Mouse (Mus musculus) lung, postnatal 25 days (tissue): ENCODE results near the gene Olfr522.
"Not testable (repeated sequence)": the region's sequence is repeated elsewhere in the genome, so short reads cannot be mapped to it uniquely, and the experiment has no call there.

Experiments
- DNase-seq: peaks from one replicate; pipeline ENCODE4 v3.0.0; 2022; ENCODE audit warnings: low spot score

Olfr522 gene

DNA sequence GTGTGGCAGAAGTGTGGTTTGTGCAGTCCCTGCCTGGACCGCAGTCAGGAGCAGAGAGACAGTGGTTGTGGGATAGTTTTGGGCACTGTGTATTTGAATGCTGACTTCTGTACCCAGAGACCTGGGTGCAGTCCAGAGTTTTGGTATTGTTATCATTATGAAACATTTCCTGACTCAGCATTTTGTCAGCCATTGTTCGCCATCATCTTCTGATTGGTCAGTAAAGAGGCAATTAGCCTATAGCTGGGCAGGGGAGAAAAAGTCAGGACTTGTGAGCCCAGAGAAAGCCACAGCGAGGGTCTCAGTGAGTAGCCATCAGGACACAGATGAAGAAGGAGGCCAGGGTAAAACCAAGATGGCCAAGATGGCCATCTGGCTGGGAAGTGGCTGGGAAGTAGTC is 4.2 kb downstream of the Olfr522 start:
- no peak for DNase-seq

GRCm38 (mm10) chr7:140154218-140154927 is 10.2 kb downstream of the Olfr522 start, which contains the start of gene Sprn:
Sprn (minus strand) TSS chr7:140154877.
- no peak for DNase-seq

DNA sequence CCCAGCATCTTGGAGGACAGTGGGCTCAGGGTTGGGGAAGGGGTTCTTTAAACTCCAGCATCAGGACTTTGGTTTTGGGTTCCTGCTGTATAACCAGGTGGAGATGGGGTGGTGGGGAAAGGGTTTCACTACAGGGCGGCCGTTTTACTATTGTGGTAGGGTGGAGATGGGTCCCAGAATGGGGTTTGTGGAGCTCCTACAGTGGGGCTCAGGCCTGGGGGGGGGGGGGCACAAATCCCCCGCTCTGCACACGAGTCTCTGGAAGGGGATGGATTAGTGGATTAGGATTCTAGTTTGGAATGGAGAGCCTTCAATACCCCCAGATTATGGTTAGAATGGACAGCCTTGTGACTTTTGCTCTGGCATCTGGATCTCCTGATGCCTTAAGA is 10.7 kb downstream of the Olfr522 start:
- DNase-seq, result no peak

DNA sequence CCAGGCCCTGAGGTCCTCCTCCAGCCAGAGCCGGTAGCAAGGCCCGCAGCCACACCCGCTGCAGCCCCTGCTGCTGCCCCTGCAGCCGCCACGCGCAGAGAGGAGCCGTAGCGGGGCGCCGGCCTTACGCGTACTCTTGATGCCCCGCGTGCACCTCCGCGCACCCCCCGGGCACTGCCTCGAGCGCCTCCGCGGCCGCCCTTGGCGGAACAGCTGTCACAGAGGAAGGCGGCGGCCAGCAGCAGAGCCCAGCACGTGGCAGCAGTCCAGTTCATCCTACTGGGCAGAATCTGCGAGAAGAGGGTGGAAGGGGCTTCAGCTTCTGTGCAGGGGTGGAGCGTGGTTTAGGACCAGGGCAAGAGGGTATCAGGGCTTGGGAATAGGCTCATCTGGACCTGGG is 11.2 kb downstream of the Olfr522 start:
- no peak for DNase-seq

DNA sequence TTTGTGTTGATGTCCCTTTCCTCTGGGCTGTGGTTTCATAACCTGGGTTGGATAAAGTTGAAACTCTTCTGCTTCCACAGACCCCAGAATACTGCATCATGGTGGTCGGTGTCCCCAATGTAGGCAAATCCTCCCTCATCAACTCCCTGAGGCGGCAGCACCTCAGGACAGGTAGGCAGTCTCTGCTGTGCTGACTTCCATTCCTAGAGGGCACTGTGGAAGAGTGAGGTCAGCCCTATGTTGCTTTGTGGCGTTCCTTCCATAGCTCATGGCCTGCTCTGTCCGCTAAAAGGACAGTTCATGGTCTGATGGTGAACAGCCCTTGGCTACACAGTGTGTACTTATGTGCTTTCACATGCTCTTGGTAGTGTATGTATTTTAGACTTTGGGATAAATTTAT is 20.0 kb downstream of the Olfr522 start:
- DNase-seq, result no peak

GRCm38 (mm10) chr7:140141350-140141749 is 23.2 kb downstream of the Olfr522 start:
- DNase-seq, result peak; percentile 78

- no peak for DNase-seq
Measured at GRCm38 (mm10) chr7:140138021-140138310, 26.6 kb downstream of the Olfr522 start.

DNA sequence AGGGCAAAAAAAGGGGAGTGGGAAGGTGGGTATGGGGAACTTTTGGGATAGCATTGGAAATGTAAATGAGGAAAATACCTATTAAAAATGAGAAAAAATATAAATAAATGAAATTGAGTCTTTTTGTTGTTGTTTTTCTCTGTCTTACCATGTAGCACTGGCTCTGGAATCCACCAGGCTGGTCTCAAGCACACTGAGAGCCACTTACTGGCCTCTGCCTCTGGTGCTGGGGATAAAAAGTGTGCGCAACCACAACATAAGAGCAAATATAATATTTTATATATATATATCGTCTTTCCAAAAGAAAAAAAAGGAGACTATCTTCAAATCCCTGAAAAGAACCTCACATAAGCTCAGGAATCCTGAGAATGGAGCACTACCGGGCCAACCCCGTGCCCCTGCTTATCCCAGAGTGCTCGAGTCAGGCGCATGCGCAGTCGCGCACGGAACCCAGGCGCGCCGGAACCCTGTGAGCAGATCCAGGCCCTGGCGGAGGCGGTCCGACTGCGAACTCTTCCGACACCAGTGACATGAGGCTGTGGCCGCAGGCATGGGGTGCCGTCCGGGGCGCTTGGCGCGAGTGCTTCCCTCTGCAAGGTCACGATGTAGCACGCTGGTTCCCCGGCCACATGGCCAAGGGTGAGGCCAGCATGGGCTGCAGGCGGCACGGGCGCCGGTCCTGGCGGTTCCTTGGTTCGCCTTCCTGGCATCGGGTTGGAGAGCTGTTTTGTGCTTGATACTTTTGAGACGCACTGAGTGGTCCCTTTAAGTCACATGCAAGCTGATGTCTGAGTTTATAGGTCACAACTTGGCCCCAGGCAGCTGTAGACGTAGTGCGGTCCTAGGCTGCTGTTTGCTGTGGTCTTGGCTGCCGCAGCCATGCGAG is 27.2 kb downstream of the Olfr522 start, which contains the start of gene Mtg1:
TSS of gene Mtg1 (plus strand) at position 430 of the 886 bp plus-strand sequence.
- DNase-seq, result peak; percentile 95

DNA sequence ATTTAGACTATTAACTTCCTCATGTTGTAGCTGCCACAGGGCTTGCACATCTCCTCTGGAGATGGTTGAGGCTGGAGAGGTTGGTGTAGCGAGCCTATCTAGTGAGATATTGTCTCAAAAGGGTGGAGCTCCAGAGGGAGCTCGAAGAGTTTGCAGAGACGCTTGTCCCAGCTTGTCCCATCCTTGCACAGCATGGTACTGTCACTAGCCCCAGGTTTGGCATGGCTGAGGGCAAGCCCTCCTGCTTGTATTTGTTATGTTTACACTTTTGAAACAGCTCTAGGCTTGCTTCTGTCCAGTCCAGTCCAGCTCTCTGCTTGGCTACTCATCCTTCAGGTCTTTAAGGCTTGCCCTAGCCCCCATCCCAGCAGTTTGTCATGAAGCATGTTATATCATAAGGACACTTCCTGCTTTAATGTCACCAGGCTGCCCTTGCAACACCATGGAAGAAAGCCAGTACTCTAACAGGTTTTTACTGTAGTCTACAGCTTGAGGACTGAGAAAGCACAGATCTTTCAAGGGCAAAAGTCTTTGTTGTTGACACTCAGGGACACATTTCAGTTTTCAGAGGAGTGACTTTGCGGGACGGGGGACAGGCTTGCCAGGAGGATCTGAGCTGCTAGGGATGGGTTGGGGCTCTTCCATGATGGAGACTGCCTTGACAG is 29.3 kb downstream of the Olfr522 start:
- no peak for DNase-seq

GRCm38 (mm10) chr7:140134033-140134432 is 30.5 kb downstream of the Olfr522 start:
- not testable (repeated sequence) for DNase-seq

DNA sequence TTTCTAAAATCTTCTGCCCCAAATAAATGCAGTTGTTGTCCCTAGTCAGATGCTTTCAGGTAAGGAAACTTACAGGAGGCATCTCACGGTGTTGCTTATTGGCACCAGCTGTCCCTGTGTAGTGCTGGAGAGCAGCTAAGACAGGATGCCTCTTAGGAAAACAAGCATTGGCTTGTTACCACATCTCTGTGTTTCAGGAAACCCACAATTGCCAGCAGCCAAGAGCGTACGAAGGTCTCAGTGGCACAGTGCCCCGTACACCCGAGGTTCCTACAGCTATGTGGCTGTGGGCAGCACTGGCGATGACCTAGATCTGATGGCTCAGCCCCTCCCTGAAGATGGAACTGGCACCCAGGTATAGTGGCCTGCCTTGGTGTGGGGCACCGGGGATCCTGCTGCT is 32.4 kb downstream of the Olfr522 start:
- not testable (repeated sequence) for DNase-seq

- no peak for DNase-seq
Measured at GRCm38 (mm10) chr7:140127911-140128310, 36.7 kb downstream of the Olfr522 start.

GRCm38 (mm10) chr7:140126934-140127333 is 37.6 kb downstream of the Olfr522 start:
- DNase-seq, result no peak

GRCm38 (mm10) chr7:140126022-140126350 is 38.6 kb downstream of the Olfr522 start:
- peak; percentile 22 for DNase-seq

DNA sequence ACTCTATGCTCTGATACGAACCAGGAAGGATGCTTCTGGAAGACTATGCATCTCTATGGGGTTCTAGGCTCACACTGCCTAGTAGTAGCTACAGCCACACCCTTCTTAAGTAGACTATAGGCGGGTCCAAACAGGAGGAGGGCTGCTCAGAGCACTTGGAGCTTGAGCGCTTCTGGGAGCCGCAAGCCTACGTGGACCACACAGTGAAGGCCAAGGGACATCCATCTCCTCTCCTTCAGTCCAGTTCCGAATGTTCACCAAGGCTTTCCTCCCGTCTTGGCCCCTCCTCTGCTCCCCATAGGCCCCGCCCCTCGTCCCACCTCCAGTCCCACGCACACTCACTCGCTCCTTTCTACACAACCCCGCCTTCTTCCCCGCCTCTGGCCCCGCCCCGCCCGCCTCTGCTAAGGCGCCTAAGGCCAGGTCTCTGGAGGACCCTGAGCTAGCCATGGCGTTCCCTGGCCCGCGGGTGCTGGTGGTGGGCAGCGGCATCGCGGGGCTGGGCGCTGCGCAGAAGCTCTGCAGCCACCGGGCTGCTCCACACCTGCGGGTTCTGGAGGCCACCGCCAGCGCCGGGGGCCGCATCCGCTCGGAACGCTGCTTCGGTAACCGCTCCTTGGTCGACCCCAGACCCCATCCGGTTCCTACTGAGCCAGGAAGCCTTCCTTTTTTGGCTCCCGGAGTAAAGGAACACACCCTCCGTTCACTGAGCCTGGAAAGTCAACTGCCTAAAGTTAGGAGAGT is 39.1 kb downstream of the Olfr522 start:
- DNase-seq, result peak; percentile 95

- DNase-seq, result no peak
Measured at GRCm38 (mm10) chr7:140124382-140124781, 40.2 kb downstream of the Olfr522 start.

GRCm38 (mm10) chr7:140122765-140123164 is 41.8 kb downstream of the Olfr522 start:
- DNase-seq, result no peak

GRCm38 (mm10) chr7:140121338-140121910 is 43.1 kb downstream of the Olfr522 start:
- no peak for DNase-seq

GRCm38 (mm10) chr7:140120484-140120883 is 44.1 kb downstream of the Olfr522 start:
- DNase-seq, result no peak

GRCm38 (mm10) chr7:140116329-140117054 is 48.1 kb downstream of the Olfr522 start, which contains the start of gene Echs1:
Echs1 (minus strand) TSS chr7:140116476.
- DNase-seq, result peak; percentile 95
